Mouse (Mus musculus) liver, embryonic 14.5 days (tissue): ENCODE data around the gene Baiap2l2.

Experiments
- CTCF ChIP-seq: IDR thresholded peaks from 2 replicates; pipeline ENCODE4 v1.5.1; 2016; ENCODE audit warnings: antibody characterized with exemption, low read depth, control low read depth
- EP300 ChIP-seq: IDR thresholded peaks from 2 replicates; pipeline ENCODE4 v1.6.1; 2016; ENCODE audit warnings: antibody characterized with exemption, low read depth

DNA sequence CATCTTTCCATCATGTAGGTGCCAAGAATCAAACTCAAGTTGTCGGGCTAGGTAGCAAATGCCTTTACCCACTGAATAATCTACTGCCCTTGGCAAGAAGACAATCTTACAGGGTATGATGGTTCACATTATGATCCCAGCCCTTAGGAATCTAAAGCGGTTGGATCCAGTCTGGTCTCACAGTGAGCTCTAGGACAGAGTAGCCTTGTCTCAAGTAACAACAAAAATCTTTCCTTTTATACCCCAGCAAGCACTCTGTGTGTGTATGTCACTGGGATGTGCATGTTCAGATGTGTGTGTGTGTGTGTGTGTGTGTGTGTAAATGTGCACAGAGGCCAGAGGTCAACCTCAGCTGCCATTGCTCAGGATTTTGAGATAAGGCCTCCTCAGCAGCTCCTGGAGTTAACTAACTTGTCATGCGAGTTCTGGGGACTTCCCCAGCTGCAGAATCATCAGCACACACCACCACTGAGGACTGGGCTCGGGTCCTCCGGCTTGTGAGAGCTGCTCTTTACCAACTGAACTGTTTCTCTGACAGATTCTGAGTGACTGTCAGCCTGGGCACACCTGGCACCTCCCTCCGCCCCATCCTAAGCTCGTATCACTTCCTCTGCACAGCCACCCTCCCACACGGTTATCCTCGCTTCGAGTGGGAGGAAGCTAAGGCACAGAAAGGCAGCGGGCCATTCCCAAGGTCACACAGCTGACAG is 37.1 kb upstream of the Baiap2l2 start:
- TF ChIP-seq CTCF: no peak
- TF ChIP-seq EP300: no peak
